Mouse (Mus musculus) brown adipose tissue, adult 24 weeks (tissue): ENCODE data around the gene Aanat. TPM values are rescaled to one million over a fixed set of nuclear protein-coding genes. Genes with fewer than 3 reads are reported as not detected.

Source experiments
- H3K27ac ChIP-seq: fragments of 200-500 bp; replicated peaks from 2 replicates; pipeline ENCODE4 v1.5.1; 2012; ENCODE audit warnings: low read depth, mild to moderate bottlenecking, low read length
- H3K4me1 ChIP-seq: fragments of 200-500 bp; 2 replicates; pipeline ENCODE4 v1.6.1; 2012; ENCODE audit warnings: low read length, mixed read lengths; ENCODE audit not compliant: control insufficient read depth, insufficient read depth, insufficient read length
- H3K4me3 ChIP-seq: fragments of 200-500 bp; 2 replicates; pipeline ENCODE4 v1.5.1; 2012; ENCODE audit warnings: low read depth, mild to moderate bottlenecking, low read length, moderate library complexity; ENCODE audit not compliant: insufficient read depth
- polyA plus RNA-seq: library from polyadenylated mRNA; stranded (reverse); fragments of >200 nt; gene quantifications from 2 replicates; pipeline ENCODE4 v1.2.4, GENCODE M21; 2012; ENCODE audit not compliant: missing spikeins, insufficient read depth, insufficient read length

Aanat gene
- polyA plus RNA-seq, 1 experiment, result not detected

DNA sequence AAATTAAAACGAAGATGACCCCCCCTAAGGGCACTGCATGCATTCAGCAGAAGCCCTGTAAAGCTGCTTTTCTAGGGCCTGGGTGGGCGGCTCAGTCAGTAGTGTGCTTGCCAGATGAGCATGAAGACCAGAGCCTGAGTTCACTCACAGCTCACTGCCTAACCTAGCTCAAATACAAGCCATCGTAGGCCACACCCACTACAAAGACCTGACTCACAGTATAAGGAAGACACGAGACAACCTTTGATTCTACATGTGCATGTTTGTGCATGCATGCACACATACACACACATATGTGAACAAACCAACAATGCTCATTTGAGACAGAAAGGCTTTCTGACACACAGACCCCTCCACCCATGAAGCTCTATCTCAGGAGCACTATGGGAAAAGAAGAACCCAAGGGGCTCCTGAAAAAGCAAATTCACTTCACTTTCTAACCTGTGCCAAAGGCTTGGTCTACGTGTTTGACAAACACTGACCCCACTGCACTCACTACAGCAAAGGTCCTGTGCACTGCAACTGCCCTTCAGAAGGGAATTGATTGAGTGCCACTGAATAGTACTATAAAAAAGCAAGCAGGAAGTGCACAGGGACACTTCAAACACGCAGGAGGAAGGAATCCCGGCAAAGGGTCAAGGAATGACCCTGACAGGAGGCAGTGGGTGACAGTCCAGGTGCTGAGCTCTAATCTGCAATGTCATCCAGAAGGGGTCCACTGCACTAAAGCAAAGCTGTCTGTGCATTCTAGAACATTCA is 20.8 kb upstream of the Aanat start:
- no peak overlapping the region for H3K27ac ChIP-seq
- peaks cover 6% of the 10 kb centered on the region; the same call in 1 of the 2 replicates for H3K4me1 ChIP-seq
- H3K4me3 ChIP-seq, result no peak overlapping the region

DNA sequence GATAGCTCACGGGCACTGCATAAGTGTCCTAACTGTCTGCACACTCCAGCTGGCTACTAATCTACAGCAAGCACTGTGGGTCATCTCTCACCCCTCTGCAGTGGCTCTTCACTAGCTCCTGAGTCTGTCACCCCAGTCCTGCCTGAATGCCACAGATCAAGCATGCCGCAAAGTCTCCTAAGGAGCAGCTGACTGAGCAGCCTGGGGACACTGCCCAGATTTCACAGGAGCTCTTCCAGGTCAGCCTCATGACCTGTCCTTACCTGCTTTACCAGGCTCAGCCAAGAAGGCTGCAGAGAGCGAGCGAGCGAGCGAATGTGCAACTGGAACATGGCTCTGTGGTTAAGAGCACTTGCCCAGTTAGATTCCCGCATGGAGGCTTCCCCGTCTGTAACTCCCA is 18.7 kb upstream of the Aanat start:
- Histone ChIP-seq H3K4me3 (no peak overlapping the region), H3K4me1 (peaks cover 13% of the 10 kb centered on the region), H3K27ac (no peak overlapping the region)

DNA sequence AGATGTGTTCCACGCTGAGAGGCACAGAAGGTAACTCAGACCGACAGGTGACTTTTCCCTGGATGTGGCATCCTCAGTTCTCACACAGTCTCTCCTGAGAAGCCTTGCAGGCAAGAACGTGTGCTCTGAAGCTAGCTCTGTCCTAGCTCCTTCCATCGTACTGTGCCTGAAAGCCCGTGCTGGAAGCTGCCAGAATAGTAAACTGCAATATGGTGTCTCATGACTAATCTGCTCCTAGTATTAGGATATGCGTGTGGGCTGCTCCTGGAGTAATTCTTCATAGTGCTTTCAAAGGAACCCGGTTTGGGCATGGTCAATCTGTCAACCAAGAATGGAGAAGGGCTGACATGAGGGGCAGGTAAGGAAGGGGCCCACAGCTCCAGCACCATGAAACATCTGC is 15.4 kb upstream of the Aanat start:
- H3K4me3 ChIP-seq, result no peak overlapping the region
- no peak overlapping the region for H3K27ac ChIP-seq
- peaks cover 26% of the 10 kb centered on the region for H3K4me1 ChIP-seq

DNA sequence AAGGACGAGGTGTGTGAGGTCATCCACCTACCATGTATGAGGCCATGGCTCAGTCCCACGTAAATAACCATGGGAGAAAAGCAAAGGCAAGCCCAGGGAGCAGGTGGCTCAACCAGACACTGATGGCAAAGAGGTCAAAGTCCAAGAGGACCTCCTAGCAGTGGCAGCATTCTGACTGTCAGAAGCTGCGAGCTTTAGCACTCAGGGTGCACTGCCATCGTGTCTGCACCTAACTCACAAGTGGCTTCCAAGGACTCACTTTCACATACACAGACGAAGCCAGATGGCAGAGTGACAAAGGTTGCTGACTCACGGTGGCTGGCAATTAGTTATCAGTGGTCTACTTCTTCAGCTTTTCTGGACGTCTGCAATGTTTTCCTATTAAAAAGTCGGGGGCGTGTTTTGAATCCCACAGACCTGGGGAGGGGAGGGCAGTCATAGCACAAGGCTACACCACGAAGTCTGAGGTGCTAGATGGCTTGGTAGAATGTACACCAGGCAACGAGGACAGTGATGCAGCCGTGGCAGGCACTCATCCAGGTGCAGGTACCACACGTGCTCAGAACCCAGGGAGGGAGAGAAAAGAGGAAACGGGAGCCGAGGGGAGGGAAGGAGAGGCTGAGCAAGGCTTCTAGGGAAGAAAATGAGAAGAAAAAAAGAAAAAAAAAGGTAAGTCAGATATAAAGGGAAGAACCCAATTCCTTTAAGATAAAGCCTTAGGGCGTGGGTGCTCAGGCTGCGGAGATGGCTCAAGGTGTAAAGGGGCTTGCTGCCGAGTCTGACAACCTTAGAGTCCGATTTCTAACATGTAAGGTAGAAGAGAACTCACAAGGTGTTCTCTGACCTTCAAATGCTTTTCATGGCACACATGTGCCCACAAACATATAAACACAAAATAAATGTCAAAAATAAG is 14.2 kb upstream of the Aanat start:
- Histone ChIP-seq H3K27ac (peak overlapping the region; percentile 60), H3K4me3 (no peak overlapping the region), H3K4me1 (peaks cover 25% of the 10 kb centered on the region)

DNA sequence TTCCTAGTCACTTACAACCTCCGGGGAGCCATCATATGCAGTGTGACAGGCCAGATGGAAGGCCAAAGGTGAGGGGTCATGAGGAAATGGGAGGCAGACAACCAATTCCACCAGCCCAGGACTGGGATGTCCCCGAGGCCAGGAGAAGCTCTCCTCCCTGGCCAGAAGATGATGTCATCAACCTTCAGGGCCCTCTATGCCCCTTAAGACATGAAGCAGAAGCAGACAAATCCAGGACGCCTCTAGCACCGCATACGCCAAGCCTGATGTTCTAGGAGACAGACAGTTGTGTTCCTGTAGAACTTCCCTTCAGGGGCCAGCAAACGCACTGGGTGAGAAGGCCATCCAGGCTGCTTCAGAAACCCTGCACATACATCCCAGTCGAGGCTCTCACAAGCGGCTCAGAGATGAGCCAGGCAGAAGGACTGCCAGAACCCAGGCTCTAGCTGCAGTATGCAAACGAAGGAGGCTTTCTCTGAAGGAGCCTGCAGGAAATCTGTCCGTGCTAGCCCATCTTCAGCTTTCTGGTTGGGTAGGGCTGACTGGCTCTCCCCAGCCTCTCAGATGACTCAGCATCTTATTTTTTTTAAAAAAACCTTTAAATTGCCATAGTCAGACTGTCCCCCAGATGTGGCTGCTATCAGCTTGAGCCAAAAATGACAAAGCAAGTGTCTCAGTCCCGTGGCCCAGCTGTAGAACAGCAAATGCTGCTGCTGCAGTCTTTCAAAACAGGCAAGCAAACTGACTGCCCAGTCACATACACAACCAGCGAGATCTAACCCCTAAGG is 13.3 kb upstream of the Aanat start:
- peaks cover 25% of the 10 kb centered on the region for H3K4me1 ChIP-seq
- peak overlapping the region; percentile 60 for H3K27ac ChIP-seq
- no peak overlapping the region for H3K4me3 ChIP-seq

DNA sequence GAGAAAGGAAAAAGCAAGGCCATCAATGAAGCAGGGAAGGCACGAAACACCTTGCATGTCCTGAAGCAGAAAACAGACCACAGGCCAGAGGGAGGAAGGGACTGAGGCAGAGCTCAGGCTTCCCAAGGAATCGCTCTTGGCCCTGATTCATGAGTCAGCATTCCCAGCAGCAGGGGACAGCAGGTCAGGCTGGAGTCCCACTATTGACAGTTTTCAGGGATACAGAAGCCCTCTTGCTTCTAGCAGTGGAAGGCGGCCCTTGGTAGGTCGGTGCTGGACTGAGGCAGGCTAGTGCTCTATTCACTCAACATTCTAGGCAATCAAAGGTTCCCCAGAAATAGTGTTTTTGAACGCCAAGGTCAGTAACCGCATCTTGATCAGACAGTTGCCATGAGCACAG is 11.7 kb upstream of the Aanat start:
- Histone ChIP-seq H3K27ac (peak overlapping the region; percentile 60), H3K4me3 (no peak overlapping the region), H3K4me1 (peaks cover 28% of the 10 kb centered on the region)

DNA sequence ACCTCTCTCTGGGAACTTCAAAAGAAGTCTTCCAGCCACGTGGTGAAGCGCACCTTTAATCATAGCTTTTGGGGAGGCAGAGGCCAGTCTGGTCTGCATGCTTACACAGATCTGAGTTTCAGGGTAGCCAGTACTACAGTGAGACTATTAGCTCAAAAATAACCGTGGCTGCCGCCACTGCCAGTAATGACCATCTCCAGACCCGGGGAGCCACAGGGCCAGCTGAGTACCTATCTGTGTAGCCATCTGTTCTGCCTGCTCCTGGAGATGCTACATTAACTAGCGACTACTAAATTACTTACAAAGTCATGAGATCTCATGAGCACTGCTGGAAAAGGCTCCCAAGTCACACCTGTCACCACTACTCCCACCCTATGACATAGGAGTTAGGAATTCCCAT is 11.2 kb upstream of the Aanat start:
- Histone ChIP-seq H3K4me1 (peaks cover 28% of the 10 kb centered on the region), H3K27ac (peak overlapping the region; percentile 60), H3K4me3 (no peak overlapping the region)

DNA sequence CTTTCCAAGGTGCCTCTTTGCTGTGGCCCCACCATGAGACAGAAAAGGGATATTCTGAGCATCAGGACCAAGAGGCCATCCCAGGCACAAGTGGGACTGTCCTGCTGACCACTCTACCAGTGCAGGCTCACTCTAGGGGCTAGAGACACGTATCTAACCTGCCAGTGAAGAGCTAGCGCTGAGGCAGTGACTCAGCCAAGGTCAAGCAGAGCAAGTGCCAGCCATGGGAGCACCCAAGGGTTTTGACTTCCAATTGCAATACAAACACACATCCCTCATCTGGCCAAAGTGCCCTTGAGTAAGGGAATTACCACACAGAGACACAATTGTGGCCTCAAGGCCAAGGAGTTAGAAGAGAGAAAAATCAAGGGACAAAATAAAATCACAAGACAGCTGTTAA is 10.8 kb upstream of the Aanat start:
- Histone ChIP-seq H3K27ac (peak overlapping the region; percentile 60), H3K4me3 (no peak overlapping the region), H3K4me1 (peaks cover 28% of the 10 kb centered on the region)

DNA sequence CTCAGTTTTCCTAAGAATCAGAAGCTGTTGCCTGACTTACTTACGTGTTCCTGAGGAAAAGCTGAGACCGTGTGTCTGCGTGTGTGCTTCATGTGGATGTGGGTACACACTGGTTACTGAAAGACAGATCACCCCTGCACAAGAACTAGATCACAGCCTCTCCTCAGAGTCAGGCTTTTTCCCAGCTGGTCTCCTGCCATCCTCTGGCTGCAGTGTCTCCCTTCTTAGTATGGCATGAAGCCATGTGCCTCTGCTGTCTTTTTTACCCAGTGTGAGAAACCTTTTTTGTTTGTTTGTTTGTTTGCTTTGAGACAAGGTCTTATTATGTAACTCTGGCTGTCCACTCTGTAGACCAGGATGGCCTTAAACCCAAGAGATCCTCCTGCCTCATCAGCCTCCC is 7.0 kb upstream of the Aanat start:
- no peak overlapping the region for H3K4me3 ChIP-seq
- H3K4me1 ChIP-seq, result peaks cover 9% of the 10 kb centered on the region
- H3K27ac ChIP-seq, result no peak overlapping the region

DNA sequence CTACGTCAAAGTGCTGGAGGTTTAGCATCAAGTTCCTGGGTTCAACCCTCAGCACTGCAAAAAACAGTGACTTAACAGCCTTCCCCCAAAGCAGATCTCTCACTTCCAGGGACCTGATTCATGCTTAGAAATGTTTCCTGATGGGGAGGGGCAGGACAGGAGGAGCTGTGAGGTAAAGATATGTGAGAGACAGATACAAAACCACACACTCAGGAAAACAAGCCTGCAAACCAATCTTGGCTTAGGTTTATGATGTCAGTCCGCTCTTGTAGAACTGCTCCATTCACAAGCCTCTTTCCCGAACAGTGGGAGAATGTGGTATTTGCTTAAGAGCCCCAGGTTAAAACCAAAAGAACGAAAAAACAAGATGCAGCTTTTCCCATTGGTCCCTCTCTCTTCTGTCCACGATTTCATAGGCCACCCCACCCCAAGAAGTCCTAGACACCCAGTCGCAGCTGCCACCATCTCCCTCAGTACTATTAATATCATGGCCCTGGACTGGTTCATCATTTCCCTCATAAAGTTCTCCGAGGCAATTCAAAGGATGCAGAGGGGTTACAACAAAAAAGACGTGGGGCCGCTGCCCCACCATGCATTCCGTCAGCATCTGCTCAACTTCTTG is 6.1 kb upstream of the Aanat start:
- H3K27ac ChIP-seq, result no peak overlapping the region
- H3K4me1 ChIP-seq, result peaks cover 2% of the 10 kb centered on the region; the same call in 1 of the 2 replicates
- peak overlapping the region; percentile 99 for H3K4me3 ChIP-seq

DNA sequence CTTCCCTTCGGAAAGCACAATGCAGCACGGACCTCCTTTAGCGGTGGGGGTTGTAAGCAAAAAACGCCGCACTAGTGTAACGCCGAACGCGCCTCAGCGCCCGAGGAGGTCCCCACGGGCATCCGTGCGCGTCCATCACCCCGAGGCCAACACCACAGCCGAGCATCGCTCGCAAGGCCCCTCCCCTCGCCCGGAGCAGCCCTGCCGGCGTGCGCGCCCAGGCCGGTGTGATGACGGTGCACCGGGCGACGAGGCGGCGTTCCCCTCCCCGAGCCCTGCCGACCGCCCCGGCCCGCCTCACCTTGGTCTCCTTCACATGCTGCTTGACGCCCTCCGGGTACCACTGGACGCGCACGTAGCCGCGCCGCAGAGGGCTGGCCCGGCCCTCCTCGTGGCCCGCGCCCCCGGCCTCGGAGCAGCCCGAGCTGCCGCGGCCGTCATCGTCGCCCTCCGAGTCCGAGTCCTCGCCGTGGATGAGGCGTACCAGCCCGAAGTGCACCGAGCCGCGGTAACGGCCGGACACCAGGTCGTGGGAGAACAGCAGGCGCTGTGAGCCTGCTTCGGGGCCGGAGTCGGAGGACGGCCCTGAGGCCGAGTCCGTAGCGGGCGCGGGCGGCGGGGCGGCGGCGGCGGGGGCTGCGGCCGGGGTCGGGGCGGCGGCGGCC is 5.4 kb upstream of the Aanat start:
- H3K4me1 ChIP-seq, result peaks cover 2% of the 10 kb centered on the region; the same call in 1 of the 2 replicates
- peak overlapping the region; percentile 99 for H3K4me3 ChIP-seq
- H3K27ac ChIP-seq, result no peak overlapping the region

DNA sequence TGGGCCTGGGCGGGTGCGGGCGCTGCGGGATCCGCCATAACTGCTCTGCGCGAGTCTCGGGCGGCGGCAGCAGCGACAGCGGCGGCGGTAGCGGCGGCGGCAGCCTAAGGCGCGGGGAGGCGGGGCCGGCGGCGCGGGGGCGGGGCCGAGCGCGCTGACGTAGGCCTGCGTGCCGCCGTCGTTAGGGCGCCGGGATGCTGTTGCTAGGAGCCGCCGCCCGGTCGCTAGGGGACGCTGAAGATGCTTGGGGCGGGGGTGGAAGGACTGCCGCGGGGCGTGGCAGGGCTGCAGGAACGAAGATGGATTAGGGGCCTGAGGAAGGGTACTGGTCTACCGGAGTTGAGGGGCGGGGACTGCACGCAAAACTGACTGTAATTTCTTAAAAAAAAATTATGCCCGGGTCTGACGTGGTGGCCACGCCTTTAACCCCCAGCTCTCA is 4.8 kb upstream of the Aanat start, which contains the start of gene Ube2o:
Ube2o (minus strand) TSS at position 72 of the 439 bp plus-strand sequence.
- Histone ChIP-seq H3K4me1 (peaks cover 2% of the 10 kb centered on the region; the same call in 1 of the 2 replicates), H3K27ac (no peak within 1 kb of the TSS), H3K4me3 (peak within 1 kb of the TSS; percentile 99)

DNA sequence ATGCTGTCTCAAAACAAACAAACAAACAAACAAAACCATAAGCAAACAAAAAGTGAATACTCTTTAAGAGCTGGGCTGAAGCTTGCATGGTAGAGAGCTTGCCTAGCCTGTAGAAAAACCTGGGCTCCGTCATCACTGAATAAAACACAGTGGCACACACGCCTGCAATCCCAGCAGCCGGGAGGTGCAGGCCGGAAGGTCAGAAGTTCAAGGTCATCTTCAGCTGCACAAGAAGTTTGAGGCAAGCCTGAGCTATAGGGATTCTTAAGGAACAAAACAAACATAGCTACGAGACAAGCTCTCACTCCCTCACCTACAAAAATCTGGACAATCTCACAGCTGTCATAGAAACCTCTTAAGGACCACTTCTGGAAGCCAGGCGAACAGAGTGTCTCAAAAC is 550 bp upstream of the Aanat start:
- Histone ChIP-seq H3K4me1 (no peaks in the 10 kb centered on the region), H3K27ac (no peak overlapping the region), H3K4me3 (no peak overlapping the region)
